Mouse (Mus musculus) macrophage (primary cell): ENCODE results near the gene Galr3. TPM values are rescaled to one million over a fixed set of nuclear protein-coding genes. Genes with fewer than 3 reads are reported as not detected.

Experiments used
- H3K27ac ChIP-seq: fragments of 350-480 bp; formaldehyde crosslinking; 2 replicates; pipeline ENCODE4 v1.9.0; 2021
- H3K36me3 ChIP-seq: fragments of 350-480 bp; formaldehyde crosslinking; 2 replicates; pipeline ENCODE4 v1.9.0; 2021; ENCODE audit errors: inconsistent target
- H3K4me3 ChIP-seq: fragments of 350-480 bp; formaldehyde crosslinking; 2 replicates; pipeline ENCODE4 v1.9.0; 2021; ENCODE audit errors: inconsistent target
- H3K79me2 ChIP-seq: fragments of 350-480 bp; formaldehyde crosslinking; 2 replicates; pipeline ENCODE4 v1.9.0; 2021; ENCODE audit errors: inconsistent target
- WGBS: methylation state at CpG from one replicate; pipeline ENCODE4 v1.1.7; 2026; ENCODE audit warnings: inconsistent platforms; ENCODE audit not compliant: missing documents; 5-methylcytosine and 5-hydroxymethylcytosine counted together
- polyA plus RNA-seq: library from polyadenylated mRNA; stranded (reverse); fragments of 250-400 nt; gene quantifications from 3 replicates; pipeline ENCODE4 v1.2.4, GENCODE M21; 2018; ENCODE audit warnings: inconsistent platforms

The Galr3 gene
- polyA plus RNA-seq, 1 experiment from 2014 or later = not detected

DNA sequence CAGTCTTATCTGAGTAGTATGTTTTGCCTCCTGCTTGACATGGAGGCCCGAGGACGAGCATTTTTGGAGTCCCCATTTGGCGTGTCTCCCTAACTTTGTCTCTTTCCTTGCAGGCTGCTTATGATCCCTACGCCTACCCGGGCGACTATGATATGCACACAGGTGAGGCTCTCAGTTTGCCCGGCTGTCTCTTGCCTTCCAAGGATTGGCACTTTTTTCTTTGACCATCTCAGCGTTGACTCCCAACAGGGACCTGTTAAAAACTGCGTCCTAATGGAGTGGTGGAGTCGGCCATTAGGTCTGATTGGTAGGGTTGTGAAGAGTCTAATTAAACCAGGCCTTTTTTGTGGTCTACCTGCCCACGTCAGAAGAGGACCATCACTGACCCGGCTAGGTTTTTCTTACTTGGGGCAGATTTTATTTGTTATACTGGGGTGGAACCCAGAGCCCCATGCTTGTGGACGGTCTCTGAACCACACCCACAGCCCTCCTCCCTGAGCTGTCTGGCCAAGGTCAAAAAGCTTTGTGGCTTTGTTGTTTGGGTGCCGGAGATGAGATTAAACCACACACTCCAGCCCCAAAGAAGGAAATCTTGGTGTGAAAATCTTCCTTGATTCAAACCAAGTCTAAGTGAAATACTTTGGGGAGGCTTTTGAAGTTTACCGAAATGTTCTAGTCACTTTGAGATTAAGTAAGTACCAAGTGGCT is 34.1 kb downstream of the Galr3 start:
- H3K4me3 ChIP-seq = peak overlapping the region; percentile 94
- peaks cover 35% of the 10 kb centered on the region for H3K79me2 ChIP-seq
- peaks cover 40% of the 10 kb centered on the region for H3K36me3 ChIP-seq
- 33% methylated on average over 15 of the region's 15 CpGs for WGBS
- peak overlapping the region; percentile 34 for H3K27ac ChIP-seq

DNA sequence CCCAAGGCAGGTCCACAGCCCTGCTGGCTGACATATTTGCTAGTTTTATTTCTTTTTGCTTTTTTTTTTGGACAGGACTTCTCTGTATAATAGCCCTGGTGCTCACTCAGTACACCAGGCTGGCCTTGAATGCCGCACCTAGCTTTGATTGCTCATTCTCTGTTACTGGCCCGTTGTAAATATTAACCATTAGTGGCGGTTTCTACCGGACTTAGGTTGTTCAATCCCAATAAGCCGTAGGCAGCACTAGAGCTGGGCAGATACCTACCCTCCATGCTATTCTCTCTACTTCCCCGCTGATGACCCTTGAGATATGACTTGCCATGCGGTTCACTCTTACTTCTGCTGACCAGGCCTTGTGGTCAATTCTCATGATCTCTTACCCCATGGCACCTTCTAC is 37.9 kb downstream of the Galr3 start:
- peaks cover 35% of the 10 kb centered on the region for H3K79me2 ChIP-seq
- no peak overlapping the region for H3K4me3 ChIP-seq
- 94% methylated on average over 7 of the region's 7 CpGs for WGBS
- peaks cover 77% of the 10 kb centered on the region for H3K36me3 ChIP-seq
- H3K27ac ChIP-seq = no peak overlapping the region

DNA sequence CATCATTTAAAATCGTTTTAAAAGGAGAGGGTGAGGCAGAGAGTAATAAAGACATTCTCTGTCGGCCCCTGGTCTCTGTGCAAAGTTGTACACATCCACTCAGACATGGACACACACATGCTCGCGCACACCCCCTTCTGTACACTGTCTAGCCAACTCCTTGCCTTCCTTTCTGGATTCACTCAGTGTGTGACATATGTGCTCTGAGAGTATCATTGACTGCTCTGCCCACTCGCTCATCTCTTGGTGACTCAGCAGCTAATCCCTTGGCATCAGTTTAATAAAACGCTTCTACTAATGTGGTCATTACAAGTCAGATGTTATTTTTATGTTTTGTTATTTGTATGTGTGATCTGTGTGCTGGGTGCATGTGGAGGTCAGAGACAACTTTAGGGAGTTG is 50.6 kb downstream of the Galr3 start:
- Histone ChIP-seq H3K4me3 (no peak overlapping the region), H3K79me2 (no peaks in the 10 kb centered on the region; the same call in 1 of the 2 replicates), H3K27ac (no peak overlapping the region), H3K36me3 (peaks cover 63% of the 10 kb centered on the region)
- 100% methylated on average over 5 of the region's 6 CpGs for WGBS

Other genes starting within 250 kb of the Galr3 start
- 0.21 TPM in 1 of 3 replicates, not detected in the others for gene Card10, start 238.8 kb upstream of the Galr3 start, polyA plus RNA-seq
- gene Cdc42ep1, start 199.3 kb upstream of the Galr3 start, polyA plus RNA-seq = not detected in 3 replicates
- not detected in 3 replicates for gene Lgals2, start 186.4 kb upstream of the Galr3 start, polyA plus RNA-seq
- gene Gga1, start 164.7 kb upstream of the Galr3 start, polyA plus RNA-seq = 54.0 to 74.5 TPM (median 65.4 TPM) in 3 replicates
- 0.25 to 0.59 TPM in 2 of 3 replicates, not detected in the other for gene Gm49510, start 142.2 kb upstream of the Galr3 start, polyA plus RNA-seq
- gene Sh3bp1, start 142.1 kb upstream of the Galr3 start, polyA plus RNA-seq = 67.4 to 90.3 TPM (median 70.9 TPM) in 3 replicates
- 0.13 to 1.2 TPM (median 0.70 TPM) in 3 replicates for gene Pdxp, start 128.0 kb upstream of the Galr3 start, polyA plus RNA-seq
- 1,502 to 3,219 TPM (median 3,114 TPM) in 3 replicates for gene Lgals1, start 115.2 kb upstream of the Galr3 start, polyA plus RNA-seq
- 18.3 to 26.2 TPM (median 18.5 TPM) in 3 replicates for gene Nol12, start 107.0 kb upstream of the Galr3 start, polyA plus RNA-seq
- 27.0 to 38.5 TPM (median 29.5 TPM) in 3 replicates for gene Triobp, start 94.2 kb upstream of the Galr3 start, polyA plus RNA-seq
- gene H1f0, start 13.4 kb upstream of the Galr3 start, polyA plus RNA-seq = 47.1 to 75.1 TPM (median 48.4 TPM) in 3 replicates
- gene Ankrd54, start 21.0 kb downstream of the Galr3 start, polyA plus RNA-seq = 3.9 to 9.7 TPM (median 8.3 TPM) in 3 replicates
- 92.1 to 130 TPM (median 96.7 TPM) in 3 replicates for gene Eif3l, start 33.3 kb downstream of the Galr3 start, polyA plus RNA-seq
- gene Micall1, start 67.0 kb downstream of the Galr3 start, polyA plus RNA-seq = 6.4 to 9.0 TPM (median 7.9 TPM) in 3 replicates
- gene Polr2f, start 99.1 kb downstream of the Galr3 start, polyA plus RNA-seq = 27.6 to 119 TPM (median 69.4 TPM) in 3 replicates
- gene 1700088E04Rik, start 99.4 kb downstream of the Galr3 start, polyA plus RNA-seq = 0.56 to 1.1 TPM (median 0.74 TPM) in 3 replicates
- not detected in 3 replicates for gene Sox10, start 123.4 kb downstream of the Galr3 start, polyA plus RNA-seq
- gene Pick1, start 187.3 kb downstream of the Galr3 start, polyA plus RNA-seq = 4.9 to 9.4 TPM (median 7.0 TPM) in 3 replicates
- gene Gm49486, start 187.5 kb downstream of the Galr3 start, polyA plus RNA-seq = not detected in 3 replicates
- not detected in 3 replicates for gene Slc16a8, start 212.9 kb downstream of the Galr3 start, polyA plus RNA-seq
- not detected in 3 replicates for gene Baiap2l2, start 243.7 kb downstream of the Galr3 start, polyA plus RNA-seq